Mouse (Mus musculus) ES-CJ7 (cell line): ENCODE measurements around the gene Cwc25.

Source experiments
- DNase-seq: peaks from one replicate; pipeline ENCODE4 v3.0.0; 2011; ENCODE audit warnings: low read depth, low spot score

The Cwc25 gene

DNA sequence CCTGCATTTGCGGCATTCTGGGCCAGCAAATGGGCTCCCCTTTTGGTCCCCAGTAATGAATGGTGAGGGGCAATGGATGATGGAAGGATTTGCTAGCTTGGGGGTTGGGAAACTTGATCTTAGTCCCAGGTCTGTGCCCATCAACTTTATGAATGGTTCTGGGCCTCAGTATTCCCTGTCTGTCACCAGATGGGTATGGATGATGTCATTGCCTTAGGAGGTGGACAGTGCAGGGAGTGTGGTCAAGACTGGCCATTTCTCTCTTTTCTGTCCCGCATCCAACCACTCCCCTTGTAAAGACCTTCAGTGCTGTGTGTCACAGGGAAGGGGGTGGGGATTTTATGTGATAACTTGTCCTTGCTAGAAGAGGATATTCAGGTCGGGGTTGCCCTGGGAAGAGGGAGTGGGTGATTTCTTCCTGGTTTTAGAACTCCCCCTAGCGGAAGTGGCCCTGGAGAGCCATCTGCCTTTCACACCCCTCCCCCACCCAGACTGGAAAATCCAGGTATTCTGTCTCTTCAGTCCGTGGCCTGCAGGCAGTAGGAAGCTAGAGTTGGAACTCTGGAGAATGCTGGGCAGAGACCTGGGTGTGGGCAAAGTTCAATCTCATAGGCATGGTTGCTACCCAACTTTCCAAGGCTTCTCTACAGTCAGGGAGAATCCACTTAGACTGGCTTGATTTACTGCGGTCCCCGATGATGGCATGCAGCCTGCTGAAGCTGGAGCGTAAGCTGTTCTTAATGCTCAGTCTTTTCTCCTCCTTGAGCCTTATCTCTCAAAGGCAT is 35.2 kb upstream of the Cwc25 start:
- DNase-seq: peak; percentile 90

GRCm38 (mm10) chr11:97800691-97801408 is 34.5 kb upstream of the Cwc25 start:
- DNase-seq: no peak

GRCm38 (mm10) chr11:97799994-97800690 is 33.8 kb upstream of the Cwc25 start:
- peak; percentile 62 for DNase-seq

DNA sequence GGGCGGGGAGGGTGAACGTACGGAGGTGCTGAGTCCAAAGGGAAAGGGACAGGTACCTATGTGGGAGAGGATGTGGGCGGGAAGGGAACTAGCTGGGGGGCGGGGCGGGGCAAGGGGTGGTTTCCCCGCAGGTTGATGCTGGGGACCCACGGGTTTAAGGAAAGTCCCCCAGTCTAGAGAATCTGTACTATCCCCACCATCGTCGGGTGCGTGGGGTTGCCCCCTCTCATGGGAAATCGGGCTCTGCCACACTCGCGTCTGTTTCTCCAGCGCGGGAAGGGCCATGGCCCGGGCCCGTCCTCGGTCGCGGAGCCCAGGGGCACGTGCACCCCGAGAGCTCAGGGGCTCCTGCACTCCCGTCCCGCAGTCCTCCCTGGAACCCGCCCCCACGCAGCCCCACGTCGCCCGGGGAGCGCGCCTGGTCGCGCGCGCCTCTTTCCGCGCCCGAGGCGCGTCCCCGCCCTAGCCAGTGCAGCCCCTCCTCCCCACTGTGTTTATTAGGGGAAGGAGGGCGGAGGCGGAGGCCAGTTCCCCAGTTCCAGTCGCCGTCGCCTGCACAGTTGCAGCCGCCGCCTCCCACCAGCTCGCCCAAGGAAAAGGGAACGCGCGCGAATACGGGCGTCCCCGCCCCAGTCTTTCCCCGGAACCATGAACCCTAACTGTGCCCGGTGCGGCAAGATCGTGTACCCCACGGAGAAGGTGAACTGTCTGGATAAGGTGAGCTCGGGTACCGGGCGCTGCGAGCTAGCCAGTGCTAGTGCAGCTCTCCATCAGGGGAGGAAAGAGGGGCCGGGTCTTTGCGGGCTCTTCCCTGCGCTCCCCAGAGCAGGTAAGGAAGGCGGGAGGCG is 33.0 kb upstream of the Cwc25 start:
- DNase-seq: peak; percentile 78

DNA sequence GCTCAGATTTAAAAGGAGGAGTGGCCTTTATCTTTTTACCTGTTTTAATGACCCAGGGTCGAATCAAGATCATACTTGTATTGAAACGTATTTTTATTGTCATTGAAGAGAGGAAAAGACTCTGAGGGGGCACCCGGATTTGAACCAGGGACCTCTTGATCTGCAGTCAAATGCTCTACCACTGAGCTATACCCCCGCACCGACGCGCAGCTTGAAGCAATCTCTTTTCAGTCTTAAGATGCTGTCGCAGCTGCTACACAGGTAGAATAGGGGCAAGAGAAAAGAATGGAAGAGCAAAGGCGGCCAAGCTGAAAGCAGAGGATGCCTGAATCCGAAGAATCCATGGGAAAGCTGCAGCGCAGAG is 32.4 kb upstream of the Cwc25 start, which contains the start of gene Lasp1:
TSS of gene Lasp1 (plus strand) at position 219 of the 364 bp plus-strand sequence.
- peak; percentile 92 for DNase-seq

DNA sequence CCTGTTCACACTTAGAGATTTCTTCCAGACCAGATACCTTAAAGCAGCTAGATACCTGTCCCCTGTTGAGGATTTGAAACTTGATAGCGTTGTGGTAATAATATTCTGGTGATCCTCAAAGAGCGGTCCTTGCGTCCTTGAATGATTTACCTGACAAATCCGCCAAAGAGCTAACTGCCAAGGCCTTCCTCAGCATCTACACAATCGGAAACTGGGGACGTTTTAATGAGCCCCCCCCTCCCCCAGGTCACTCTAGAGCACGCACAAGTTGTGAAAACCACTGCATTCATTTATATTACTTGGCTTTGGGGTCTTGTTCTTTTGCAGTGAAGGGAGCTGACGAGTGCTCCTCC is 31.7 kb upstream of the Cwc25 start:
- DNase-seq: no peak

- DNase-seq: peak; percentile 78
These were observed 31.2 kb upstream of the Cwc25 start for GRCm38 (mm10) chr11:97797369-97798082.

- DNase-seq: peak; percentile 80
These were observed 30.6 kb upstream of the Cwc25 start for GRCm38 (mm10) chr11:97796910-97797309.

GRCm38 (mm10) chr11:97793165-97793564 is 26.8 kb upstream of the Cwc25 start:
- peak; percentile 80 for DNase-seq

DNA sequence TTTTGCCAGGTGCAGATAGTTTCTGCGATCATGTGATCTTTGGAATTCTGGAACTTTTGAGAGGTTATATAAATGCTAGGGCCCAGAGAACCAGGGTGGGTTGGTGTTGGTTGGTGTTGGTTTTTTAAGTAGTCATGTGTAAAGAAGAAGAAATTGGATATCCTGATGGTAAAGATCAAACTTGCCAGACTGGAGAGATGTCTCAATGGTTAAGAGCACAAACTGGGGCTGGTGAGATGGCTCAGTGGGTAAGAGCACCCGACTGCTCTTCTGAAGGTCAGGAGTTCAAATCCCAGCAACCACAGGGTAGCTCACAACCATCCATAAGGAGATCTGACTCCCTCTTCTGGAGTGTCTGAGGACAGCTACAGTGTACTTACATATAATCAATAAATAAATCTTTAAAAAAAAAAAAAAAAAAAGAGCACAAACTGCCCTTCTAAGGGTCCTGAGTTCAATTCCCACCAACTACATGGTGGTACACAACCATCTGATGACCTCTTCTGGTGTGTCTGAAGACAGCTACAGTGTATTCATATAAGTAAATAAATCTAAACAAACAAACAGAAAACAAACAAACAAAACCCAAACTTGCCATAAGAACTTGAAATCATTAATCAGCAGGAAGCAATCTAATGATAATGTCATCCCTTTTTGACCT is 24.6 kb upstream of the Cwc25 start:
- peak; percentile 48 for DNase-seq

GRCm38 (mm10) chr11:97789727-97790126 is 23.4 kb upstream of the Cwc25 start:
- no peak for DNase-seq

DNA sequence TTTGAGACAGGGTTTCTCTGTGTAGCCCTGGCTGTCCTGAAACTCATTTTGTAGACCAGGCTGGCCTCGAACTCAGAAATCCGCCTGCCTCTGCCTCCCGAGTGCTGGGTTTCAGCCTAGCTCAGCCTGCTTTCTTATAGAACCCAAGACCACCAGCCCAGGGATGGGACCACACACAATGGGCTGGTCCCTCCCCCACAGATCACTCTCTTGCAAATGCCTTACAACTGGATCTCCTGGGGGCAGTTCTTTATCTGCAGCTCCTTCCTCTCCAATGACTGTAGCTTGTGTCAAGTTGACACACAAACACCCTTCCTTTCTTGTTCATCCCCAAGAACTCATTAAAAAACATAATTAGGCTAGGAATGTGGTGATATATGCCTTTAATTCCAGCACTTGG is 21.6 kb upstream of the Cwc25 start:
- DNase-seq: peak; percentile 85

- no peak for DNase-seq
These were observed 16.2 kb upstream of the Cwc25 start for GRCm38 (mm10) chr11:97782564-97782895.

- DNase-seq: peak; percentile 98
These were observed 15.6 kb upstream of the Cwc25 start, which contains the start of gene Rpl23 for GRCm38 (mm10) chr11:97781832-97782563. Gene Rpl23 (minus strand): TSS chr11:97782437.

GRCm38 (mm10) chr11:97781478-97781831 is 15.1 kb upstream of the Cwc25 start:
- no peak for DNase-seq

DNA sequence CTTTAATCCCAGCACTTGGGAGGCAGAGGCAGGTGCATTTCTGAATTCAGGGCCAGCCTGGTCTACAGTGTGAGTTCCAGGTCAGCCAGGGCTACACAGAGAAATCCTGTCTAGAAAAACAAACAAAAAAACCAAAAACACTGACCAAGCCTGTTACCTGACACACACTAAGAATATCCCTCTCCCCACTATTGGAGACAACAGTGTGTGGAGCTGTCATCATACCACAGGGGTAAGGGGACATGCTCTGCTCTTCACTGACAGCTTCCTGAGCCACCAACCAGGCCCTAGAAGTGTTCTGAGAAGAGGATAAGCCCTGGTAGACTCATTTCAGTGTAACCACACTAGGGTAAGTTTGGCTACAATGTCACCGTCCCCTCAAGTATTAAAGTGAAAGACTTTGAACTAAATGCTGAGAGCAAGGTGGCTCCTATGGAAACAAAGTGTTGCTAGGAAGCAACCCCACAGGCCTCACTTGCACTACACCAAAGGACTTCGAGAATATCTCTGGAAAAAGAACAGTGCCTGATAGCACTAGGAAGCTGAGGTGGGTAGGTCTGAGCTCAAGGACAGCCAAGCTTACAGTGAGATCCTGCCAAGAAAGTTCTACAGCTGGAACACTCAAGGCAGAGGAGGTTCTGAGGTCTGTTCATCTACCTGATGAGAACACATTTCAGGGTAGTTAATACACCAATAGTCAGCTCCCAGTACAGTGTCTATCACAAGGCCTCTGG is 13.8 kb upstream of the Cwc25 start:
- DNase-seq: no peak

GRCm38 (mm10) chr11:97778918-97779317 is 12.6 kb upstream of the Cwc25 start:
- no peak for DNase-seq

GRCm38 (mm10) chr11:97777129-97777529 is 10.8 kb upstream of the Cwc25 start:
- peak; percentile 73 for DNase-seq

GRCm38 (mm10) chr11:97776497-97777128 is 10.3 kb upstream of the Cwc25 start:
- peak; percentile 76 for DNase-seq
